Mouse (Mus musculus) kidney, adult 8-10 months (tissue): ENCODE data around the gene Itgav.

Experiments used
- DNase-seq, 2 experiments: peaks; one replicate each; pipeline ENCODE4 v3.0.0; 2022

Gene Itgav

GRCm38 (mm10) chr2:83828895-83829539 lies 104.8 kb downstream of the Itgav start:
- no peak for DNase-seq

GRCm38 (mm10) chr2:83832903-83833302 lies 108.7 kb downstream of the Itgav start:
- DNase-seq = no peak

GRCm38 (mm10) chr2:83835313-83836070 lies 111.3 kb downstream of the Itgav start:
- no peak for DNase-seq

- no peak for DNase-seq
These were observed 124.3 kb downstream of the Itgav start for GRCm38 (mm10) chr2:83848495-83848894.

GRCm38 (mm10) chr2:83853423-83853822 lies 129.2 kb downstream of the Itgav start:
- no peak for DNase-seq

- no peak for DNase-seq
These were observed 132.0 kb downstream of the Itgav start for GRCm38 (mm10) chr2:83856236-83856635.
